Mouse (Mus musculus) layer of hippocampus, adult 8-10 months (tissue): ENCODE measurements around the gene Dzank1. TPM values are rescaled to one million over a fixed set of nuclear protein-coding genes. Genes with fewer than 3 reads are reported as not detected.

Experiments
- DNase-seq, 2 experiments: peaks; one replicate each; pipeline ENCODE4 v3.0.0; 2022; ENCODE audit warnings: low spot score in 2 of 2
- total RNA-seq, 4 experiments: library from RNA; stranded (reverse); gene quantifications; 2 replicates each; pipeline ENCODE4 v1.2.4; 2022

Gene Dzank1
- total RNA-seq = 100 to 1,000 TPM; 137 to 161 (median 153) TPM

DNA sequence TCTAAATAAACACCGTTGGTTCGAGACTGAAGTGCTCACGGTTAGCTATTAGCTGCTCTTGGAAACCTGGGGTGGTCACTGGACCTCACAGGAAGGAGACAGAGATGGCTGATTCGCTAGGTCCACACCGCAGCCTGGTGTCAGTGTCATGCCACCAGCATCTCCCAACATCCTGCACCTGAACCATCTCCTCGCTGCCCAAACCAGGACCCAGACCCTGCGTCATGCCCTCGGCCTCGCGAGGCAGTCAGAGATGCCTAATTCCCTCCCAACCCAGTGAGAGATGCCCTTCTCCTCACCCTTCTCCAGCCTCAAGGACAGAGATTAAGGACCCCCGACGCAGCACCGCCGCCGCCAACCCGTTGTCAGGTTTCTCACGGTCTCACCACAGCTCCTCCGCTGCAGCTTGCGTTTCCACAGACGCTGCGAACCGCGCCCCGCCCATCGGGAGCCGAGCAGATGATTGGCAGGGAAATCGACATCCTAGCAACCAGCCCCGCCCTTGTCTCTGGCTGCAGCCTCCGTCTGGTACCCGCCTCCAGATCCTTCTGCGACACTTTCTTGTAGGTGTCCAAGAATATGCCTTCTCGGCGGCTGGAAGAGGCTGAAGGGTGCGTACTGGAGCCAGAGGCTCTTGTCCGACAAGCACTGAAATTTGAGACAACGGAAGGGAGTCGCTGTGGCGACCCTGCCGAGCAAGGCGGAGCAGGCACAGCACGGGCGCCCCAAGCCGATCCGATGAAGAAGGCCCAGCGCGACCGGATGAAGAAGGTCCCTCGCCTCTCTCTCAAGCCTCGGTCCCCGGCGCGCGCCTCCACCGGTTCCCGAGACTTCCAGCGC lies at the start of gene Dzank1, which contains the start of gene Polr3f:
Dzank1 (minus strand) TSS at position 434 of the 840 bp plus-strand sequence.
Polr3f (plus strand) TSS at position 738 of the 840 bp plus-strand sequence.
- peak; percentile 97 to 98 for DNase-seq

DNA sequence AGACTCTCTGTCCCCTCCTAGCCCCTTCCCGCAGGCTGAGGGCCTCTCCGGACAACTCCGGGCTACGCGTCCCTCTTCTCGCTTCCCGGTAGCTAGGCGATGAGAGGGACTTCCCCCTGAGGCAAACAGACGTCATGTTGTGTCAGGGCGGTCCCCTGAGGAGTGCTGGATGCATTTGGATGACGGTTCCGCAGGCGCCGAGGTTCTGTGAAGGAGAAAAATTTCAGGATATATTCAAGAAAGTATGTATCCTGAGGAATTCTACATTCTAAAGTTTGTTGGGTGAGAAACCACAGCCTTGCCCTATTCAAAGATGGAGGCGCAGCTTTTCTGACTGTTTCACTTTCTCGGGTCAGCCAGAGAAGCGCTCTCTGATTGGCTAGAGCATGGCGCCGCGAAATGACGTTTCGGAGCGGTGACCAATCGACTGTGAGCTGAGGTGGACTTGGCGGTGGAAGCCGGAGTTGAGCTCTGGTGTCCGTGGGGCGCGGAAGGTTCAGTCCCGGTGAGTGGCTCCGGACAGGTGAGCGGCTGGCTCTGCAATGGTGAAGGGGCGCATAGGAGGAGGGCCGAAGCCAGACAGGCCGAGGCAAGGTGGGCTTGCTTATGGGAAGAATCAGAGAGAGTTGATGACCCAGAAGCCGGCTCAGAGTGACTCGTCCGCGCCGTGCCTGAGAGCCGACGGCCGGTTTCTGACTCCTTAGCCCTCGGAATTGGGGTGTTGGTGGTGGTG lies 28.8 kb upstream of the Dzank1 start, which contains the start of gene Sec23b:
Sec23b (plus strand) TSS at position 410 of the 733 bp plus-strand sequence.
- peak; percentile 96 to 97 for DNase-seq

DNA sequence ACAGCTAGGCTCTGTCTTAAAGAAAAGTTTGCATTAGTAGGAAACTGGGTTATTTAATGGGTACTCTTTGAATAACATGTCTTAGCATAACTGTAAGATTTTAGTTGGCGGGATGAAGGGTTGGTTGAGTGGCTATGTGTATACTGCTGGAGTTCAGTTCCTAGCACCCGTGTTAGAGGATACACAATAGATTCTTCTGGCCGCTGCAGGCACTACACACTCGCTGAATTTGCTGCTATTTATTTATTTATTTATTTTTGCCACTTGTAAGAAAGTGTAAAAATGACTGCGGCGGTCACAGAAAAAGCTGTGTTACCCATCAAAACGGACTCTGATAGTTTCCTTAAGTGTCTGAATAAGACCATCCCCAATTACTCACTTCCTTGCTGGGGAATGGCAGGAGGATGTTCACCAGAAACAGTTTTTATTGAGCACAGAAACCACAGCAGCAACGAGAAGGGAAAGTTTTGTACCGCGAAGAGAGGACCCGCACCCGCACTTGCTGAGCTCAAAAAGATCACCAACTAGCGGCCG lies 28.1 kb upstream of the Dzank1 start:
- no peak for DNase-seq

DNA sequence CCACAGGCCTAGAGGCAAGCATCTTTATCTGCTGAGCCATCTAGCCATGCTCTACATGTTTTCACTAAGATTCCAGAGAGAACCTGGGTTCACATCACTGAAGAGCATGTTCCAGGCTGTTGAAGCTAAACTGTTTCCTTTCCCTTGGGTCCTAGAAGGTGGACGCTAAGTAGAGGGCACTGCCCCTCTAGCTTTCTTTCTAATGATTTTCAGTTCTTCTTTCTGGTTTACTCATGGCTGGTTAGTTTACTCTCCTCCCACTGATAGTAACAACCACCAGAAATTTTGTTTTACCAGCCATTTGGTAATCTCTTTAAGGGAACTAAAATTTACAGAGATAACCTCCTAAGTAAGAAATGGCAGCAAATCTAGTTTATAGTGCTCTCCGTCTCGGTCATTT lies 26.7 kb upstream of the Dzank1 start:
- DNase-seq = no peak

DNA sequence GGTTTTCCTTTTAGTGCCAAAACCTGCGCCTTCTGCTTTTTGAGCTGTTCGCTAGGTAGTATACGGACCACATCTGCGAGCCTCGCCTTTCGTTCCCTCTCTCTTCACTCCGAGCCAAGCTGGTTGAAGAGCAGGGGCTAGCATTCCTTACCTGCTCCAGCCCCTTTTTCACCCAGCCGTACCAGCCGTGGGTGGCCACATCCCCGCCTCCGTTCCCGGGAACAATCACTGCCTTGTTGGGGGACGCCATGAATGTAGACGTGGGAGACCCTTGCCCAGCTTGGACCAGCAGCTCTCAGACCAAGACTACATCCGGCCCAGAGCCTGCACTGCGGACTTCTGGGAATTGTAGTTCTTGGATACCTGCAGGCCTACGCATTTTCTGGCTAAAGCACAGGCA lies 23.3 kb upstream of the Dzank1 start, which contains the start of gene Rbbp9:
Rbbp9 (minus strand) TSS at position 341 of the 400 bp plus-strand sequence.
- DNase-seq = peak; percentile 56 to 73

DNA sequence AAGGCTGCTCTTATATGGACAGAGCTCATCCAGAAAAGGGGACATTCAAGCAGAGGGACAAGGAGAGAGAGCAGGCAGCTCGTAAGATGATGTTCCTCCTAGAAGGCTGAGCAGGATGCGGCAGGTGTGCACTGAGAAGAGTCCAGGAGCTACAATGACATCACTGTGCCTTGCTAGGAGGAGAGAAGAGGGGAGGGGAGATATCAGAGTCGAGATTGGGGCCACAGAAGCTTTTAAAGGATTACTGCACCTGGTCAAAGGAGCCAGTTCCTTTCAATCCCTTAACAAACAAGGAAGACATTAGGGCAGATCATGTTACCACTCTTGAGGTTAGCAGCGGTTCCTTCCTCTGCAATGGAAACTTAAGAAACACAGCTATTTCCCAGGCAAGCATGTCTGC lies 20.3 kb upstream of the Dzank1 start:
- DNase-seq = no peak

DNA sequence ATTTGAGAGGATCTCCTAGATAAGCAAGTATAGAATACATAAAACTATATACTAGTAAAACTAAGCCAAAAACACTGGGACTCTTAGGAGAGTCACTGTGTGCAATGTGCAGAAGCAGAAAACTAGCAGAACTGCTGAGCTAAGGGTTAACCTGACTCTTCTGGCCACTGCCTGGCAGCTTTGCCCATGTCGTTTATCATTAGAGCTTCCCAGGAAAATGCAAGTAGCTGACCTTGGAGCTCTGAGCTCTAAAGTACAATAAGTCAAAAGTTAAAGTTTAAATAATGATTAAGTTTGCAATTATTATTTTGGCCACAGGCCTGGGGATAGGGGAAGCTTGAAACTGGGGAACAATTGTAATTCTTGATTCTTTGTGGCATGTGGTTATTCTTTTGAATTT lies 18.3 kb upstream of the Dzank1 start:
- DNase-seq = no peak

DNA sequence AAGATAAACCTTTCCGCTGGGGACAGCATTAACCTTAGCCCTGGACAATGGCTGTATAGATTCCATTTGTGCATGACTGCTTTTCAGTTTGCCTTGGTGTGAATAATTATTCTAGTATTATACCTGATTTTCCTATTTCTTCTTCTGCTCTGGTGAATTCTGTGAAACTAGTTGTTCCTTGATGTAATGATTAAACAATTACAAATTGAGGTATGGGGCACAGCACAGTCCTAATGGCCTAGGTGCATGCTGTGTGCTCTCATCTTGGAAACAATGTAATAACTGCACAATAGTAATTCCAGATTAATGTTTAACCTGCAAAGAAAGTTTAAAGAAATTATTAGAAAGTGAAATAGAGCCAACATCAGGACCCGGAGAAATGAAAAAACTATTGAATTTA lies 17.8 kb upstream of the Dzank1 start:
- no peak for DNase-seq

DNA sequence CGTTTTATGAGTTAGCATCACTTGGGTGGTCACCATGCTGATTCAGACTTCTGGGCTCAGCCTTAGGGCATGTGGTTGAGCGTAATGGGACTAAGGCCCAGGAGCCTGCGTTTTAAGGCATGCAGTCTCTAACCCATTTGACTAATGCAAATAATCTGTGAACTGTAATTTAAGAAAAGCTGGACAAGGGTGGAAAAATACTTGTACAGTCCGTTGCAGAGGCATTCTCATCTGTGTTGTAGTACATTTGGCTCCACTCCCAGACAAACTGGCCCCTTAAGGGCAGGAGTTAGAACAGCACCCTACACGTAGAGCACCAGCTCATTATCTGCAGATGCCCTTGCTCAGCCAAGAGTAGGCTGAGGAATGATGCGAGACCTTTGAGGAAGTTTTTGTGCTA lies 17.4 kb upstream of the Dzank1 start:
- DNase-seq = no peak

DNA sequence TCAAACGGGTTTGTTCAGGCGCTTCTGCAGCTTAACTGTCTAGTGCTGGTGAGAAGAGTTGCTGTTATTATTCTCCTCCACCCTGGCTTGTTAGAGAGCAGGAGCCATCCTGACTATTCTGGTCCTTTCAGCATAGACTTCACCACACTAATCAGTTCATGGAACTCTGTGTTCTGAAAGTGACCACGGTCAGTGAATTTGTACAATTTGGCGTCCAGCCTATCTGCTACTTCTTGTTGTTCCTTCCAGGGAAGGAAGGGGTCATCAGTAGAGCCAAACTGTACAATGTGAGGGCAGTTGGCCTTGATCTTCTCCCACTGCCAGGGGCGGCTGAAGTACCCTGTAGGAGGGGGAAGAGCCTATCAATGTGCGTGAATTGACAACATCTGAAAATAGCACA lies 16.5 kb upstream of the Dzank1 start:
- no peak for DNase-seq

DNA sequence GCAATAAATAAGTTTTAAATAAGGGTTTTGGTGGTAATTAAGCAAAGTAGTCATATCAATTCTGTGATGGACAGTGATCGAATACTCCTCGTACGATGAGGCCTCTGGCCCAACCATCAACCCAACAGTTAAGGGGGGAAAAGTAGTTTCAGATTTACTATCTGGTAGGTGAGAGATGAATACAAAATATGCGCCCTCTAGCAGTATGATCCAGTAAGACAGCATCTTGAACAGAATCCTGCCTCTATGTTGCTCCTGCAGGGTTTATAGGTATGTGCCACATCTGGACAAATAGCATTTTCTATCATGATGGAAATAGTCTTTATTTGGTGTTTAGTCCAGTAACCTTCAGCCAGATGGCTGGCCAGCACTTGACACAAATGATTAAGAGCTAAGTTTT lies 14.0 kb upstream of the Dzank1 start:
- DNase-seq = no peak

DNA sequence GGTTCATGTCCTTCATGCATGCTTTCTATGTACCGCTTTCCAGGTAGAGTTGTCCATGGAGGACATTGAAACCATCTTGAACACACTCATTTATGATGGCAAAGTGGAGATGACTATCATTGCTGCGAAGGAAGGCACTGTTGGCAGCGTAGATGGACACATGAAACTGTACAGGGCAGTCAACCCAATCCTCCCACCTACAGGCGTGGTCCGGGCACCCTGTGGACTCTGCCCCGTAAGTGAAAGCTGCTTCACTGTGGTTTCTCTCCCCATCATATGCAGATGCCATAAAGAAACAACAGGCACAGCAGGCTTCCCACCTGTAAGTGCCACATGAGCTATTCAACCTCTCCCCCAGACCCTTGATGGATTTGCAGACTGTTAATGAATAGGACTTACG lies 9.9 kb upstream of the Dzank1 start:
- no peak for DNase-seq

DNA sequence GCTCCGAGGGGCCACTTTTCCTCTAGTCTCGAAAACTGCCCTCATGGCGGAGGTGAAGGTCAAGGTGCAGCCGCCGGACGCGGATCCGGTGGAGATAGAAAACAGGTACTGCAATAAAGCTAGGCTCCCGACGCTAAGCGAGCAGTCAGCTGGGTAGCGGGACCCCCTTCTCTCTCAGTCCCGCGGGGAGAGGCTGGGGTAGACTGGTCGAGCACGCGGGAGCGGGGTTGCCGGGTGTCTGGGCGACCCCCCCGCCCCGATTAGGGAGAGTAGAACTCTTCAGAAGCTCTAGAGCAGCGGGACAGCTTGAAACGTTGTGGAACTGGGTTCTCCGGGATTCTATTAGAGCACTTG lies 584 bp upstream of the Dzank1 start:
- no peak for DNase-seq

DNA sequence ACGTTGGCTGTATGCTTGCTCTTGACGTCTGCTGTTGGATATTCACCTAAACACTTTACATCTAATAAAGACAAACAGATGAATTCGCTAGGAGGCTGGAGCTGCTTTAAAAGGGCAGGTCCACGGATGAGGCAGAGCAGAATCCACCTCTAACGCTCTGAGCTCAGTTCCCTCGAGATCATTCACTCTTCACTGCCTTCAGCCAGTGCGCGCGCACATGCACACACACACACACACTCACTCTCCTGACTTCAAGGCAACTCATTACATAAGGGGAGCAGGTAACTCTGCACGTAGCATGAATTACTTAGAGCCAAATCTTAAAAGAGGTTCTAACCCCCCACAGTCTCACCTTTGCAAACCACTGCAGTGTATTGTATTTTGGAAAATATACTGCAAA lies 1.4 kb downstream of the Dzank1 start:
- no peak for DNase-seq

DNA sequence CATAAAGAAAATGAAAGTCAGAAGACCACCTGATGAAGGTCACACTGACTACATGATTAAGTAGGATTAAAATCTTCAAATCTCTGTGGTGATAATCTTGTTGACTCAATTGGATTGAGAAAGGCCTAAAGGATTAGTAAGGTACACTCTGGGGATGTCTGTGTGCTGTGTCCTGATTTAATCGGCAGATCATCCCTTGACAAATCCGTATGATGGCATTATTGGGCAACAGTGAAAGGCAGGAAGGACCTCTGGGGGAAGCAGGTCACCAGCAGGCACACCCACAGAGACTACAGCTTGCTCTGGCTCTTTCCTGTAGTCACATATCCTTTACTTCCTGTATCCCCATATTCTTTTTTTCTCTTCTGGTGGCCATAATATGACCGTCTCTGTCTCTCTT lies 7.4 kb downstream of the Dzank1 start:
- no peak for DNase-seq

DNA sequence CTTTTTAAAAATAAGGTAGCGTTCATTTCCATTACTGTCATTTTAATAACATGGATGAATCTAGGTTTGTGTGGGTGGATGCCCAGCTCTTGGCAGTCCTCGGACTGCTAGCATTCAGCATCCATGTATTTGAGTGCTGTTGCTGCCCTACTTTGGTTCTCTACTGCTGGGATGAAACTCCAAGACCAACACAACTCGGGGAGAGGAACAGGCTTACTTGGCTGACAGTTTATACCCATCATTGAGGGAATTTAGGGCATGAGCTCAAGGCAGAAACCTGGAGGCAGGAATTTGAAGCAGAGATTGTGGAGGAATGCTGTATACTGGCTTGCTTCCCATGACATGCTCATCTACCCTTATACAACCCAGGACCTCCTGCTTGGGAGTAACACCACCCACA lies 12.6 kb downstream of the Dzank1 start:
- DNase-seq = no peak

DNA sequence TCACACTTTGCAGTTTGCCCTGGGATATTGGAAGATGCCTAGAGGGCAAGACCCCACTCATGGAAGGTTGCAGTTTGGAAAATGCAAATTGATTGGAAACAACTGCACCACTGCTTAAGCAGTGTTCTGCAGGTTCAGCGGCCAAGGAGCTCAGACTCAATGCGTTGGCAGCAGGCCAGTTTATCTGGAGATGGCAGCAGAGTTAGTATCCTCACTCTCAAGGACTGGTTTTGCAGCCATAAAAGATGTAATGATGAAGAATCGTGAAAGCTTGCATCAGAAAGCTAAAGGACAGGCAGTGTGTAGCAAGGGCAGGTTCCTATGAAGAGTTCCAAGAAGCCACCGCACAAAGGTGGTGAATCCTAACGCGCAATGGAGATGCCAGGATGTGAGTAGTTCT lies 25.1 kb downstream of the Dzank1 start:
- DNase-seq = no peak

DNA sequence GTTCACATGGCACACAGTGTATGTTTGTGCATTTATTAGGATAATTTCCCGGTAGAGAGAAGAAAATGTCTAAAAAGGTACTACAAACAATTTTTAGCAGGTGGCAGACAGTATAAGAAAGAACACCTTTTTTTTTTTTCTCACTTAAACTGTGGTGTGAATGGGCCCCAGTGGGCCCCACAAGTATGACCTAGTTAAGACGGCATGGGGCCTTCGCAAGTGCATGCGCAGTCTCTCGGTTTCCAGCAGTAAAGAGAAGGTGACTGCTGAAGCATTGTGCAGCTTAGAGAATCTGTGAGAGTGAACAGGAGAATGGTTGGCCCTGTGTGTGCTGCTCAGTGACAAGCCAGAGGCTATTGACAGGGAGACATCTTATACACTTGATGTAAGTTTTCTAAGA lies 37.9 kb downstream of the Dzank1 start:
- DNase-seq = no peak

DNA sequence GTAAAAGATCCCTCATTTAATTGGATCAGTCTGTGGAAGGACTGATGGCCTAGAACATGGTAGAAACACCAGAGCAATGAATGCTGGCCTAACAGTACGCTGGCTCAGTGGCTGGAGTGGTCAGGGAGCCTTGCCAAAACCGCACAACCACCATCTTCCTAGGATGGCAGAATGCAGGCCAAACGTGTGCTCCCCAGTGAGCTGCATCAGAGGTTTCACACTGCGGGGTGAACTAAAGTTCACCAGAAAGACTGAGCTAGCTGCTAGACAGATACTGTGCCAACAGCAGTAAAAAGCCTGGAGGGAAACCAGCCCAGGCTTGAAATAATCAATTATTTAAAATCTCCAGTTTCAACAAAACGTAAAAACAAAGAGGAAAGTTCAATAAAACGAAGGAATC lies 39.7 kb downstream of the Dzank1 start:
- DNase-seq = no peak

DNA sequence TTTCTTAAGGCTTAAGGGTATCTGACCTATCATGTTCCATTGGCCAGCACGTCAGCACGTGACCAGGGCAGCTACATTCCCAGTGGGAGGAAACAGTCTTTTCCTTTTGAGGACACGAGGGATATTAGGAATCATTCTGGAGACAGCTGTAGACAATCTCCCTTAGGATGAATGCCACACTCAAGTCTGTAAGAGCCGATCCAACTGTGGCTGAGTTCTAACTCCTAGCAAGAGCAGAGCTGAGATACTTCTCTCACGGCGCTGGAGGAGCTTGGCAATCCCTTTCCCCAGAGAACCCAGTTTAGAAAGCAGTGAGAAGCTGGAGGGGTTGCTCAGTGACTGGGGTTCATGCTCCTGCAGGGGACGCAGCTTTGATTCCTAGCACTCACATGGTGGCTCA lies 41.8 kb downstream of the Dzank1 start:
- DNase-seq = no peak

DNA sequence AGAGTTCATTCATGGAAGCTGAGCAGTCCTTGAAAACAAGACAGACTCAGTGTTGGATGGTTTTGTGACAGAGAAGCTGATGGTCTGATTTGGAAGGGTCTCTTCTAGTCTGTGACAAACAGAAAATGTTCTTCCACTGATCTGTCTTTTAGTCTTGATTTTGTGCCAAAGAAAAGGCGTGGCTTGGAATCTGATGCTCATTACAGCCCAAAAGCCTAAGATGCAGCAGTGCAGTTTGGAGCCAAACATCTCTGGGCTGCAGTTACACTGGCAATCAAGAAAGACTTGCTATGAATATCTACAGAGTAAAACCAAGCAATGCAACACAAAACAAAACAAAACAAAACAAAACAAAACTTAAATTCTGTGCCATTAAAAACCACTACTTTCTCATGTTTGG lies 43.1 kb downstream of the Dzank1 start:
- DNase-seq = no peak

DNA sequence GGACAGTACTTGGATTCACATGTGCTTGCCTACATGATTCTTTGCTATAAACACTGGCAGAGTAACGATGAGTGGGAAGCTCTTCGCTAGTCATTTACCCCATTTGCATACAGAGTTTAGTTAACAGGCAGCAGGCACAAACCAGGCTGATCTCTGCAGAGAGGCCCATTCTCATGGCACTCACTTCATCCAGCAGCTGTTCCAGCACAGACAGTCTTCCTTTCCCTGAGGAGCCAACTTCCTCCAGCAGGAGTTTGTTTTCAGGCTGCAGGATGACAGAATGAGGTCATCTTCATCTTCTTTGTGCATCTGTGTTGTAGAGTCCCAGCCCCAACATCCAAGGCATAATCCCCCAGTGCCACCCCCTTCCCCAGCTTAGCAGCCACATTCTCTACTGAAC lies 47.8 kb downstream of the Dzank1 start:
- peak; percentile 45 to 46 for DNase-seq
